Mouse (Mus musculus) lung, embryonic 16.5 days (tissue): Measurements from ENCODE around the gene Msrb3. TPM values are rescaled to one million over a fixed set of nuclear protein-coding genes. Genes with fewer than 3 reads are reported as not detected.

ENCODE experiments used
- ATAC-seq: fragments of 200-750 bp; cut with Nextera tagmentation; 2 replicates; pipeline ENCODE4 v1.8.0; 2017; ENCODE audit warnings: low read depth, mild to moderate bottlenecking, moderate library complexity
- H3K27ac ChIP-seq: fragments of 300-500 bp; sonication (generic); 2 replicates; pipeline ENCODE4 v1.5.1; 2014; ENCODE audit warnings: mild to moderate bottlenecking, control low read depth, low read length
- H3K27me3 ChIP-seq: fragments of 300-500 bp; sonication (generic); 2 replicates; pipeline ENCODE4 v1.6.1; 2014; ENCODE audit warnings: low read depth, low read length, mixed read lengths; ENCODE audit not compliant: control insufficient read depth, insufficient read depth
- H3K36me3 ChIP-seq: fragments of 300-500 bp; sonication (generic); 2 replicates; pipeline ENCODE4 v1.6.1; 2014; ENCODE audit warnings: low read length; ENCODE audit not compliant: control insufficient read depth, insufficient read depth
- H3K4me1 ChIP-seq: fragments of 300-500 bp; sonication (generic); replicated peaks from 2 replicates; pipeline ENCODE4 v1.6.1; 2014; ENCODE audit warnings: low read length, mixed read lengths; ENCODE audit not compliant: control insufficient read depth, insufficient read depth
- H3K4me2 ChIP-seq: fragments of 300-500 bp; sonication (generic); 2 replicates; pipeline ENCODE4 v1.6.1; 2014; ENCODE audit warnings: low read depth, low read length, control low read depth
- H3K4me3 ChIP-seq: fragments of 300-500 bp; sonication (generic); 2 replicates; pipeline ENCODE4 v1.5.1; 2014; ENCODE audit warnings: mild to moderate bottlenecking, low read length, control low read depth
- H3K9ac ChIP-seq: fragments of 300-500 bp; sonication (generic); 2 replicates; pipeline ENCODE4 v1.6.1; 2014; ENCODE audit warnings: low read length, control low read depth
- H3K9me3 ChIP-seq: fragments of 300-500 bp; sonication (generic); 2 replicates; pipeline ENCODE4 v1.6.1; 2016; ENCODE audit warnings: low read length; ENCODE audit not compliant: control insufficient read depth
- WGBS: fragments of 180-500 bp; shearing (Covaris S2); extraction: QIAGEN DNeasy Blood & Tissue Kit; methylation state at CpG from one replicate; pipeline ENCODE4 v1.1.7; 2014; 5-methylcytosine and 5-hydroxymethylcytosine counted together
- polyA plus RNA-seq: library from polyadenylated mRNA; unstranded; fragments of >200 nt; fragmentation: Nextera tagmentation; extraction: Ambion mirVana; gene quantifications from 2 replicates; pipeline ENCODE4 v1.2.1, GENCODE M21; 2015

Msrb3 gene
- polyA plus RNA-seq, 1 experiment from 2014 or later = 12.4 TPM

GRCm38 (mm10) chr10:120888531-120888930 lies 10.4 kb downstream of the Msrb3 start:
- H3K9ac ChIP-seq = no peak overlapping the region
- H3K4me3 ChIP-seq = no peak overlapping the region
- peaks cover 5% of the 10 kb centered on the region; the same call in 1 of the 2 replicates for H3K4me1 ChIP-seq
- H3K36me3 ChIP-seq = peaks cover 2% of the 10 kb centered on the region; the same call in 1 of the 2 replicates
- no peak for ATAC-seq
- H3K4me2 ChIP-seq = no peak overlapping the region
- 94% methylated on average over 8 of the region's 8 CpGs for whole genome bisulfite sequencing
- H3K27ac ChIP-seq = no peak overlapping the region
- no peaks in the 10 kb centered on the region for H3K9me3 ChIP-seq
- no peaks in the 10 kb centered on the region for H3K27me3 ChIP-seq

DNA sequence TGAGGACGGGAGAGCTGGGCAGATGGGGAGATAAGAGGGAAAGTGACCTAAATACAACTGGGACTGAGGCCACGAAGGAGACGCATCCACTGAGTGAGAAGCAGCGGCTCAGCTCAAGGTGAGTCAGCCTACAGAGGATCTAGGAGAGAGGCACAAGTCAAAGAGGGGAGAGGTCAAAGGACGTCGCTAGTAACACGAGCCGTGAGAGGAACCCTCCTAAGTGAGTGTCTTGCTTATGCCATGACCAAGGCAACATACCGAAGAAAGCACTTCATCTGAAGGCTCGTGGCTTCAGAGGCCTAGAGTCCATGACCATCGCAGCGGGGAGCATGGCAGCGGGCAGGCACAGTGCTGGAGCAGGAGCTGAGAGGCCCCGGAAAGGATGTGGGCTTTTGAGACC lies 14.7 kb downstream of the Msrb3 start:
- H3K27me3 ChIP-seq = no peaks in the 10 kb centered on the region
- H3K9me3 ChIP-seq = no peaks in the 10 kb centered on the region
- no peak overlapping the region for H3K9ac ChIP-seq
- no peak overlapping the region for H3K4me2 ChIP-seq
- H3K27ac ChIP-seq = no peak overlapping the region
- no peak for ATAC-seq
- no peaks in the 10 kb centered on the region for H3K36me3 ChIP-seq
- no peak overlapping the region for H3K4me3 ChIP-seq
- WGBS = 85% methylated on average over 14 of the region's 14 CpGs
- H3K4me1 ChIP-seq = peaks cover 13% of the 10 kb centered on the region

DNA sequence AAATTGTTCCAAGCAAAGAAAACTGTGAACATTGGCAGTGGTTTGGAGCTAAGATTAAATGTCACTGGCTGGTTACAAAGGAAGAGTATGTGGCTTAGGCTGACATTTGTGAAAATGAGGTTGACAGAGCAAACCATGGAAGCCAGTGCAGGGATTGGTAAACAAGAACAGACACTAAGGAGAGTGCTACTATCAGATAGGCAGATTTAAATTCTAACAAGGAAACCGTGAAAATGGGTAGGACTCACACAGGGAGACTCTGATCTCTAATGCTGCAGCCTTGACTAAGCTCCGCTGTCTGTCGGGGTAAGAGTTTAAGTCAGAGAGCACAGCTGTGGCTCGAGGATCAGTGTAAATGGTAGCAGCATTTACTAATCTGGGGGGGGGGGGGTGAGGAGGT lies 15.2 kb downstream of the Msrb3 start:
- H3K4me2 ChIP-seq = no peak overlapping the region
- 58% methylated on average over 4 of the region's 4 CpGs for WGBS
- H3K9ac ChIP-seq = no peak overlapping the region

DNA sequence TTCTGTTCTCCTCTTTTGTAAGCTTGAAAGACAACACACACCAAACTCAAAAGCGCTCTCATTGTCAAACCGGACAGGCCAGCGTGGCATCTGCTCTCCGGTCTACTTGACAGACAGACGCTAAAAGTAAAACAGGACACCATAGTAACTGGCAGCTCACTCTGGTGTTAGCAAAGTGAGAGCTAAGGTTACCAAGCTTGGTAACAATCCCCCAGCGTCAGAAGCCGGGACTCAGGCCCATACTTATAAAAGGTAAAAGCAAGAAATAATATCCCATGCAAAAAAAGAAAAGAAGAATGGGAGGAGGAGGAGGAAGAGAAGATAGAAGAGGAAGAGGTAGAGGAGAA lies 15.9 kb downstream of the Msrb3 start:
- no peaks in the 10 kb centered on the region for H3K9me3 ChIP-seq
- H3K4me1 ChIP-seq = peaks cover 13% of the 10 kb centered on the region
- no peak for ATAC-seq
- peak overlapping the region; percentile 54 for H3K9ac ChIP-seq
- H3K27me3 ChIP-seq = no peaks in the 10 kb centered on the region
- peak overlapping the region; percentile 86 for H3K27ac ChIP-seq
- H3K4me3 ChIP-seq = peak overlapping the region; percentile 28
- H3K36me3 ChIP-seq = no peaks in the 10 kb centered on the region
- H3K4me2 ChIP-seq = peak overlapping the region; percentile 63
- 6% methylated on average over 7 of the region's 7 CpGs for WGBS

More for the DNA sequence above, 15.2 kb downstream of the Msrb3 start:
- H3K27ac ChIP-seq = no peak overlapping the region
- H3K4me1 ChIP-seq = peaks cover 13% of the 10 kb centered on the region
- H3K27me3 ChIP-seq = no peaks in the 10 kb centered on the region
- no peaks in the 10 kb centered on the region for H3K36me3 ChIP-seq
- no peak overlapping the region for H3K4me3 ChIP-seq
- ATAC-seq = no peak
- H3K9me3 ChIP-seq = no peaks in the 10 kb centered on the region

GRCm38 (mm10) chr10:120882347-120883068 lies 16.4 kb downstream of the Msrb3 start:
- Histone ChIP-seq H3K9ac (peak overlapping the region; percentile 54), H3K9me3 (no peaks in the 10 kb centered on the region), H3K27ac (peak overlapping the region; percentile 86), H3K4me3 (peak overlapping the region; percentile 28), H3K36me3 (no peaks in the 10 kb centered on the region), H3K27me3 (no peaks in the 10 kb centered on the region), H3K4me2 (peak overlapping the region; percentile 63), H3K4me1 (peaks cover 13% of the 10 kb centered on the region)
- WGBS = 21% methylated on average over 17 of the region's 17 CpGs
- peak; percentile 70 for ATAC-seq

GRCm38 (mm10) chr10:120876549-120877270 lies 22.2 kb downstream of the Msrb3 start:
- peak overlapping the region; percentile 65 for H3K4me2 ChIP-seq
- H3K27me3 ChIP-seq = no peaks in the 10 kb centered on the region
- H3K27ac ChIP-seq = peak overlapping the region; percentile 61
- H3K9ac ChIP-seq = 0 out of 2 replicates have a peak overlapping the region, but pooled peaks have one; percentile 33
- H3K4me1 ChIP-seq = peaks cover 21% of the 10 kb centered on the region
- no peaks in the 10 kb centered on the region for H3K9me3 ChIP-seq
- H3K36me3 ChIP-seq = no peaks in the 10 kb centered on the region
- ATAC-seq = peak; percentile 48; the same call in 1 of the 2 replicates
- WGBS = 48% methylated on average over 20 of the region's 20 CpGs
- peak overlapping the region; percentile 37; the same call in 1 of the 2 replicates for H3K4me3 ChIP-seq

DNA sequence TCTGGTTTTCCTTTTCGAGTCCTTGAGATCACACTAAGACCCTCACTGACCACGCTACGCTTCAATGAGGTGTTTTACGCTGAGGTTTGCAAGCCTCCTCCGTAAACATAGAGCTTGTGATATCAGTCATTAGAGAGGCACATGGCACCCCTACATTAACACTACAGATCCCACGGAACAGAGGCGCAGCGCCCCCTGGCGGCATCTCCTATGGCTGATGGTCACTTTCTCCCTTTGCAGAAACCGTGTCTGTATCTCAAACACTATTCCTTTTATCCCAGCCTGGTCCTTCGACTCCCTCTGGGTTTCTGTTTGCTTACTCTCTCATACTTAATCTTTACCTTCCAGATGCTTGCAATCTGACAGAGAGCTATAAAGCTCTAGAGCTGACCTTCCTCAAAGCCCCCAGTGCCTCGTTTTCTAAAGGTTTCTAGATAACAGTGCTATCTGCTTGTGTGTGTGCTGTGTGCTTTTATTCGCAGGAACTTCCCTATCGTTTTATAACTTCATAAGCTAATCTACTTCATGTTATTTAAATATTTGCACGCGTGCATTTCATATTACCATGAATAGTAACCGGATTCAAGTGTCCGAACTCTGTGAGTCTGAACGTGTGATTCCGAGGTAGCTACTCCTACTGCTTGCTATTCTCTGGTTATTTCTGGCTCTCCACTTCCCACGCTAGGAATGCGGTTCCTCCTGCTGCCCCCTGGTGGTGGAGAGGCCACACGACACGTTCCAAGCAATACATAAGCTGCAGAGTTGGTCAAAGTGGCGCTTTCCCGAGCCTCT lies 23.0 kb downstream of the Msrb3 start:
- Histone ChIP-seq H3K9me3 (no peaks in the 10 kb centered on the region), H3K9ac (no peak overlapping the region), H3K4me1 (peaks cover 21% of the 10 kb centered on the region), H3K27ac (peak overlapping the region; percentile 61), H3K4me3 (peak overlapping the region; percentile 37), H3K4me2 (peak overlapping the region; percentile 65), H3K27me3 (no peaks in the 10 kb centered on the region), H3K36me3 (no peaks in the 10 kb centered on the region)
- peak; percentile 87 for ATAC-seq
- WGBS = 13% methylated on average over 26 of the region's 26 CpGs

- H3K36me3 ChIP-seq = no peaks in the 10 kb centered on the region
- no peak overlapping the region for H3K27ac ChIP-seq
- H3K9me3 ChIP-seq = no peaks in the 10 kb centered on the region
- no peak overlapping the region for H3K4me2 ChIP-seq
- 70% methylated on average over 12 of the region's 12 CpGs for WGBS
- H3K4me1 ChIP-seq = peaks cover 21% of the 10 kb centered on the region
- no peak overlapping the region for H3K4me3 ChIP-seq
- ATAC-seq = no peak
- no peak overlapping the region for H3K9ac ChIP-seq
- H3K27me3 ChIP-seq = no peaks in the 10 kb centered on the region
Observed at GRCm38 (mm10) chr10:120874261-120874660, 24.6 kb downstream of the Msrb3 start.
